Mouse (Mus musculus): ENCODE measurements around the gene Cym.

Gene Cym

GRCm38 (mm10) chr3:107233945-107234344, 12.4 kb upstream of the Cym start:
- no peak for TF ChIP-seq GATA4 (IDR thresholded peaks at IDR 0.05; ENCODE audit: insufficient replicate concordance, low read length)

GRCm38 (mm10) chr3:107233351-107233813, 11.8 kb upstream of the Cym start:
- TF ChIP-seq GATA4 (IDR thresholded peaks at IDR 0.05; ENCODE audit: insufficient replicate concordance, low read length) = no peak

- no peak for TF ChIP-seq GATA4 (IDR thresholded peaks at IDR 0.05; ENCODE audit: insufficient replicate concordance, low read length)
These were observed 9.7 kb upstream of the Cym start for GRCm38 (mm10) chr3:107231202-107231601.

GRCm38 (mm10) chr3:107230527-107230926, 9.0 kb upstream of the Cym start, which contains the start of gene A630076J17Rik:
A630076J17Rik (plus strand) TSS chr3:107230614.
- no peak for TF ChIP-seq GATA4 (IDR thresholded peaks at IDR 0.05; ENCODE audit: insufficient replicate concordance, low read length)

GRCm38 (mm10) chr3:107229822-107230221, 8.3 kb upstream of the Cym start:
- peak; percentile 95 for TF ChIP-seq GATA4 (IDR thresholded peaks at IDR 0.05; ENCODE audit: insufficient replicate concordance, low read length)

- TF ChIP-seq GATA4 (IDR thresholded peaks at IDR 0.05; ENCODE audit: insufficient replicate concordance, low read length) = no peak
These were observed 7.7 kb upstream of the Cym start for GRCm38 (mm10) chr3:107229221-107229620.

- TF ChIP-seq GATA4 (IDR thresholded peaks at IDR 0.05; ENCODE audit: insufficient replicate concordance, low read length) = no peak
These were observed 4.3 kb upstream of the Cym start for GRCm38 (mm10) chr3:107225820-107226219.

- no peak for TF ChIP-seq GATA4 (IDR thresholded peaks at IDR 0.05; ENCODE audit: insufficient replicate concordance, low read length)
These were observed 1.7 kb upstream of the Cym start for GRCm38 (mm10) chr3:107223230-107223629.

- no peak for TF ChIP-seq GATA4 (IDR thresholded peaks at IDR 0.05; ENCODE audit: insufficient replicate concordance, low read length)
These were observed 3.0 kb downstream of the Cym start for GRCm38 (mm10) chr3:107218572-107218971.

- TF ChIP-seq GATA4 (IDR thresholded peaks at IDR 0.05; ENCODE audit: insufficient replicate concordance, low read length) = no peak
These were observed 4.4 kb downstream of the Cym start for GRCm38 (mm10) chr3:107217101-107217480.

GRCm38 (mm10) chr3:107216400-107217100, 5.0 kb downstream of the Cym start:
- TF ChIP-seq GATA4 (IDR thresholded peaks at IDR 0.05; ENCODE audit: insufficient replicate concordance, low read length) = no peak

GRCm38 (mm10) chr3:107214606-107215005, 6.9 kb downstream of the Cym start:
- no peak for TF ChIP-seq GATA4 (IDR thresholded peaks at IDR 0.05; ENCODE audit: insufficient replicate concordance, low read length)

GRCm38 (mm10) chr3:107207625-107208253, 13.8 kb downstream of the Cym start:
- no peak for TF ChIP-seq GATA4 (IDR thresholded peaks at IDR 0.05; ENCODE audit: insufficient replicate concordance, low read length)

GRCm38 (mm10) chr3:107206490-107207150, 14.9 kb downstream of the Cym start:
- TF ChIP-seq GATA4 (IDR thresholded peaks at IDR 0.05; ENCODE audit: insufficient replicate concordance, low read length) = no peak

GRCm38 (mm10) chr3:107205994-107206393, 15.5 kb downstream of the Cym start:
- no peak for TF ChIP-seq GATA4 (IDR thresholded peaks at IDR 0.05; ENCODE audit: insufficient replicate concordance, low read length)

- no peak for TF ChIP-seq GATA4 (IDR thresholded peaks at IDR 0.05; ENCODE audit: insufficient replicate concordance, low read length)
These were observed 16.4 kb downstream of the Cym start for GRCm38 (mm10) chr3:107205170-107205569.

Data from liver, adult (tissue).